Mouse (Mus musculus) liver, embryonic 15.5 days (tissue): ENCODE data around the gene Sprtn. TPM values are rescaled to one million over a fixed set of nuclear protein-coding genes. Genes with fewer than 3 reads are reported as not detected.

Experiments used
- ATAC-seq: fragments of 200-750 bp; cut with Nextera tagmentation; 2 replicates; pipeline ENCODE4 v1.8.0; 2017; ENCODE audit warnings: moderate number of reproducible peaks, mild to moderate bottlenecking, moderate library complexity; ENCODE audit not compliant: insufficient read depth
- H3K27ac ChIP-seq: fragments of 300-500 bp; sonication (generic); replicated peaks from 2 replicates; pipeline ENCODE4 v1.5.1; 2015; ENCODE audit warnings: mild to moderate bottlenecking, inconsistent platforms
- H3K27me3 ChIP-seq: fragments of 300-500 bp; sonication (generic); 2 replicates; pipeline ENCODE4 v1.6.1; 2015; ENCODE audit warnings: mild to moderate bottlenecking, inconsistent platforms
- H3K36me3 ChIP-seq: fragments of 300-500 bp; sonication (generic); replicated peaks from 2 replicates; pipeline ENCODE4 v1.6.1; 2015; ENCODE audit warnings: moderate library complexity, mild to moderate bottlenecking, inconsistent platforms
- H3K4me1 ChIP-seq: fragments of 300-500 bp; sonication (generic); replicated peaks from 2 replicates; pipeline ENCODE4 v1.6.1; 2015; ENCODE audit warnings: inconsistent platforms
- H3K4me2 ChIP-seq: fragments of 300-500 bp; sonication (generic); 2 replicates; pipeline ENCODE4 v1.6.1; 2015; ENCODE audit warnings: moderate library complexity, mild to moderate bottlenecking, inconsistent platforms
- H3K4me3 ChIP-seq: fragments of 300-500 bp; sonication (generic); replicated peaks from 2 replicates; pipeline ENCODE4 v1.5.1; 2015; ENCODE audit warnings: mild to moderate bottlenecking, inconsistent platforms
- H3K9ac ChIP-seq: fragments of 300-500 bp; sonication (generic); 2 replicates; pipeline ENCODE4 v1.6.1; 2015; ENCODE audit warnings: moderate library complexity, mild to moderate bottlenecking, inconsistent platforms
- H3K9me3 ChIP-seq: fragments of 300-500 bp; sonication (generic); replicated peaks from 2 replicates; pipeline ENCODE4 v1.6.1; 2016; ENCODE audit warnings: inconsistent platforms
- whole genome bisulfite sequencing: fragments of 180-500 bp; shearing (Covaris S2); methylation state at CpG from one replicate; pipeline ENCODE4 v1.1.7; 2015; ENCODE audit warnings: mixed read lengths; ENCODE audit not compliant: insufficient replicate concordance; 5-methylcytosine and 5-hydroxymethylcytosine counted together
- polyA plus RNA-seq: library from polyadenylated mRNA; unstranded; fragments of >200 nt; fragmentation: Nextera tagmentation; extraction: Ambion mirVana; gene quantifications from 2 replicates; pipeline ENCODE4 v1.2.1, GENCODE M21; 2015

Sprtn gene
- polyA plus RNA-seq, 1 experiment from 2014 or later: 6.1 TPM

DNA sequence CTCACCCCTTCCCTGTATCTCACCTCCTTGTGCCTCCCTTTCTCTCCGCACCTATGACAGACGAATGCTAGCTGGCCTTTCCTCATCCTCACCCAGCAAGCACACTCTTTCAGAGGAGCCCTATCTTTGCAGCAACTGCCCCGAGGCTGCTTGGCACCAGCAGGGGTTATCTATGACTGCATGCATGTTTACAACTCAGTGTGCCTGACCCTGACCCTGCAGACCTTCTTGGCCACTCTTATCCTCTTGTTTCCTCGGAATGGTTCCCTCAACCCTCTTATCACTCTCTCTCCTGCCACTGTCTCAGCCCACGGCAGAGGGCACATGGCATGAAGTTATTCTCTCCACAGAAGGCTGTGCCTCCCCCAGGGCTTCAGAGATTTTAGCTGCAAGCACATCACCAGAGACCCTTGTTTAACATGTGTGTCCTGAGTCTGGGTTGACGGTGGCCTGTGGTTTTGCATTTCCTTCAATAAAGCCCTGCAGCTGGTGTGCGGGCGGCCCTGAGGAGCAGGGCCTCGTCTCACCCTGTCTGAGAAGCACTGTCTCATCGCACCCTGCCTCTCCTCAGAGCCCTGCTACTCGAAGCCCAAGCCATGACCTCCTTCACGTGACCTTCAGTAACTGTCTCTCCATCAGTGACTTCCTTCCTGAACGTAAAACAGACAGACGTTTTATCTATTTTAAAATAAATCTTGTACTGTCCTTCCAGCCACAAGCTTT is 28.0 kb downstream of the Sprtn start:
- H3K4me1 ChIP-seq: peaks cover 58% of the 10 kb centered on the region

DNA sequence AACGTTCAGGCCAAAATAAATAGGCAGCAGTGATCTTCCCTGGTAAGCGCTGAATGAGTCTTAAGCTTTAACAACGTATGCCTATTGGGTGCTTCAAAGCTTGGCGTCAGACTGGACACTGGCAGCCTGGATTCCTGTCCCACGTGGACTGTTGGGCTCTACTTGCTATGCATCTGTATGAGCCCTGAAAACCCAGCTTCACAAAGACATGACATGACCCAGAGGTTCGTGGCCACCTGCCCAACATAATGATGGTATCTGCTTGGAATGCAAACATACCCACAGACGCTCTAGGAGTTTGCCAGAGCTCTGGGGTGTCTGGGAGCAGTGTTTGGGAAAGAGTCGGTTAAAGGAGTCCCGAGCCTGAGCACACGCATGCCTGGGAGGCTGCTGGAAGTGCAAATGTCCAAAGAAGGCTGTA is 28.7 kb downstream of the Sprtn start:
- H3K9ac ChIP-seq: no peak overlapping the region
- no peaks in the 10 kb centered on the region for H3K9me3 ChIP-seq
- no peak for ATAC-seq
- WGBS: 57% methylated on average over 10 of the region's 10 CpGs
- no peak overlapping the region for H3K27ac ChIP-seq
- peaks cover 54% of the 10 kb centered on the region for H3K4me1 ChIP-seq
- no peak overlapping the region for H3K4me2 ChIP-seq
- H3K36me3 ChIP-seq: no peaks in the 10 kb centered on the region
- H3K4me3 ChIP-seq: no peak overlapping the region
- H3K27me3 ChIP-seq: no peaks in the 10 kb centered on the region

More for the DNA sequence above, 28.0 kb downstream of the Sprtn start:
- WGBS: 17% methylated on average over 14 of the region's 14 CpGs
- H3K4me2 ChIP-seq: peak overlapping the region; percentile 15; the same call in 1 of the 2 replicates
- no peak overlapping the region for H3K9ac ChIP-seq
- no peaks in the 10 kb centered on the region for H3K9me3 ChIP-seq
- no peaks in the 10 kb centered on the region for H3K27me3 ChIP-seq
- H3K4me3 ChIP-seq: no peak overlapping the region
- H3K36me3 ChIP-seq: no peaks in the 10 kb centered on the region
- ATAC-seq: peak; percentile 56
- no peak overlapping the region for H3K27ac ChIP-seq

DNA sequence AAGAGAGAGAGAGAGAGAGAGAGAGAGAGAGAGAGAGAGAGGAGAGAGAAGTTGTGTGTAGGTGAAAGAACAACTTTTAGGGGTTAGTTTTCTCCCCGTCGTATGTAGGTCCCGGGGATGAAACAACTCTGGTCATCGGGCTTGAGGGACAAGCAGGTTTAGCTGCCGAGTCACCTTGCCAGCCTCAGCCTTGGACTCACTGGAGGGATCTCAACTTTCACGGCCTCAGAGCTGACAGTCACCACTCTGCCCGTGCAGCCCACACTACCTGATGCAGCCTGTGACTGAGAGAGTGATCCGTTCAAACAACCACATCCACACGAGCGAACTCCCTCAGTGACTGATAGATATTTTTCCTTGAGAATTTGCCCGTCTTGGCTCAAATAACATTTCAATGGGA is 31.3 kb downstream of the Sprtn start:
- 81% methylated on average over 11 of the region's 11 CpGs for WGBS

DNA sequence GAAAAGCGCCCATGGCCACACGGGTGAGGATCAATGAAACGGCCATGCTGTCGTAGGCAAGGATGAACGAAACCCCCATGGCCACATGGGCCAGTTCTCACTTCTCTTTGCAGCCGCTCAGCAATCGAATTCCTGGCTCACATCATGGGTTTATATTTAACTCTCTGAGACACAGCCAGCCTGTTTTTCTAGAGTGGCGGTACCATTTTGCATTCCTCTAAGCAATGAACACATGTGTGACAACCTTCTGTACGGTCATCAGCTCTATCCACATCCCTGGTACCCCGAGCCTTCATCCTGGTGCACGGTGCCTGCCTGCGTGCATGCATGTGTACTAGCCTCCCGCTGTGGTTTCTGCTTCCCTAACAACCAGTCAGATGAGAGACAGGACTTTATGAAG is 32.4 kb downstream of the Sprtn start:
- Histone ChIP-seq H3K4me3 (no peak overlapping the region), H3K4me2 (no peak overlapping the region), H3K9me3 (no peaks in the 10 kb centered on the region), H3K36me3 (no peaks in the 10 kb centered on the region), H3K27ac (no peak overlapping the region), H3K27me3 (no peaks in the 10 kb centered on the region), H3K9ac (no peak overlapping the region), H3K4me1 (peaks cover 28% of the 10 kb centered on the region)
- 73% methylated on average over 13 of the region's 13 CpGs for WGBS
- ATAC-seq: no peak

More for the DNA sequence above, 31.3 kb downstream of the Sprtn start:
- Histone ChIP-seq H3K36me3 (no peaks in the 10 kb centered on the region), H3K27me3 (no peaks in the 10 kb centered on the region), H3K9ac (no peak overlapping the region), H3K27ac (no peak overlapping the region), H3K4me2 (no peak overlapping the region), H3K9me3 (no peaks in the 10 kb centered on the region), H3K4me1 (peaks cover 31% of the 10 kb centered on the region), H3K4me3 (no peak overlapping the region)
- ATAC-seq: no peak

DNA sequence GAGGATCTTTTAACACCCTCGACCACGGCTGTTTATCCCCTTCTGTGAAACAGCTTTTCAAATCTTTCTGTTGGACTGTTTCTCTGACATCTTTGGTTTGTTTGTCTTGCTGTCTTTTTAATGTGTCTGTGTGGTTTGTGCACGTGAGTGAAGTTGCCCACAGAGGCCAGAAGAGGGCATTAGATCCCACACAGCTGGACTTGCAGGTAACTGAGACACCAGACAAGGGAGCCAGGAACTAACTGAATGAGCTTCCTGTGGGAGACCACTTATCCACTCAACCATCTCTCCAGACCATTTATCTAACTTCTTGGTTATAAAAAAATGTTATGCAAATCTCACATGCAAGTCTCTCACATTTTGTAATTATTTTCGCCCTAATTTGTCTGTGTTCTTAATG is 33.0 kb downstream of the Sprtn start:
- Histone ChIP-seq H3K9me3 (no peaks in the 10 kb centered on the region), H3K36me3 (no peaks in the 10 kb centered on the region), H3K27ac (no peak overlapping the region), H3K9ac (no peak overlapping the region), H3K4me3 (no peak overlapping the region), H3K4me1 (peaks cover 23% of the 10 kb centered on the region), H3K4me2 (no peak overlapping the region), H3K27me3 (no peaks in the 10 kb centered on the region)
- no peak for ATAC-seq
- WGBS: 75% methylated on average over 4 of the region's 4 CpGs

DNA sequence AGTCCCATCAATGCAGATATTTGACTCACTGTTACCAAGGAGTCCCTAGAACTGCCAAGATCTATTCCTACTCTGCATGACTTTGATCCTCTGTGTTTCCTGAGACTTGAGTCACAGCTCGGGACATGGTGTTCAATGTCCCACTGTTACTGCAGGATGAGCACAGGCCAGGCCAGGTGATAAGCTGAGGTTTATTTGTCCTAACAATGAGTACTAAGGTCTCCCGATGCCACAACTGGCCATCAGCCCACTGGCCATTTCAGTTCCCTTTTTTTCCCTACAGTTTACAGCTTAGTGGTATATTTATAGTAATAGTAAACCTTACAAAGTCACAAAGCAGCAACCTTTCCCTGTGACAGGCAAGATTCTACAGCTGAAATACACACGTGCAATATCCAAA is 34.7 kb downstream of the Sprtn start:
- Histone ChIP-seq H3K4me1 (peaks cover 11% of the 10 kb centered on the region), H3K4me2 (no peak overlapping the region), H3K27me3 (no peaks in the 10 kb centered on the region), H3K9me3 (no peaks in the 10 kb centered on the region), H3K9ac (no peak overlapping the region), H3K27ac (no peak overlapping the region), H3K36me3 (no peaks in the 10 kb centered on the region), H3K4me3 (no peak overlapping the region)
- 47% methylated on average over 3 of the region's 3 CpGs for WGBS
- ATAC-seq: no peak

DNA sequence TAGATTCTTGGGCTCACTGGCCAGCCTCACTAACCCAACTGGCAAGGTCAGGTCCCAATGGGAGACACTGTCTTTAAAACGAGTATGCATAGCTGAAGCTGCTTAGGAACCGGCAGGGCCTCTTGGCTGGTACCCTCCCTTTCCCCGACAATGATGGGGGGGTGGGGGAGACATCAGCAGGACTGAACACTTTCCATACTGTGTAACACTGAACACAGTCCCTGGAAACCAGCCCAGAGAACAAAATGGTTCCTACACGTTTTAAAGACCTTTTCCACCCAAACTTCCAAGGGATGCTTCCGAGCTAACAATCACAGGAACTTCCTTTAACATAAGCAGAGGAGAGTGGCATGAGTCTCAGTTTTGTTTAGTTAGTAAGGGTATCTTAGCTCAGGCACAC is 37.4 kb downstream of the Sprtn start:
- Histone ChIP-seq H3K36me3 (peaks cover 6% of the 10 kb centered on the region; the same call in 1 of the 2 replicates), H3K4me1 (peaks cover 5% of the 10 kb centered on the region), H3K9ac (no peak overlapping the region), H3K4me2 (no peak overlapping the region), H3K9me3 (no peaks in the 10 kb centered on the region), H3K27ac (no peak overlapping the region), H3K4me3 (no peak overlapping the region), H3K27me3 (no peaks in the 10 kb centered on the region)
- 60% methylated on average over 5 of the region's 5 CpGs for WGBS
- ATAC-seq: no peak

DNA sequence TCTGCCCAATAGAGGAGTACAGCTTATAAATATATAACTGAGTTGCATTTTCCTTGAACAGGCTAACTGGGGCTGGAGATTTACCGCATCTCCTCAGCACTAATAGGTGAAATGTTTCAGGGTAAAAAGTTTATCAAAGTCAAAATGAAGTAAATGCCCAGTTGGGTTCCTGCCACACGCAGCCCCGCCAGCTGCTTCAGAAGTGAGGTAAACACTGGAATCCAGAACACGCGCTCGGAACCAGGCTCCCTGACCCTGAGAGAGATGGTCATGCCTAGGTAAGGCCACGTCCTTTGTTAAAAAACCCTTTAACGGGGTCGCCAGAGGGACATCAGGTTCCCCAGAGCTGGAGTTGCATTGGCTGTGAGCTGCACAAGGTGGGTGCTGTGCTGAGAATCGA is 39.0 kb downstream of the Sprtn start:
- H3K4me1 ChIP-seq: no peaks in the 10 kb centered on the region
- no peak overlapping the region for H3K27ac ChIP-seq
- no peaks in the 10 kb centered on the region for H3K27me3 ChIP-seq
- peaks cover 14% of the 10 kb centered on the region; the same call in 1 of the 2 replicates for H3K36me3 ChIP-seq
- no peak overlapping the region for H3K4me3 ChIP-seq
- H3K4me2 ChIP-seq: no peak overlapping the region
- H3K9me3 ChIP-seq: no peaks in the 10 kb centered on the region
- ATAC-seq: no peak
- H3K9ac ChIP-seq: no peak overlapping the region
- 86% methylated on average over 10 of the region's 10 CpGs for WGBS

DNA sequence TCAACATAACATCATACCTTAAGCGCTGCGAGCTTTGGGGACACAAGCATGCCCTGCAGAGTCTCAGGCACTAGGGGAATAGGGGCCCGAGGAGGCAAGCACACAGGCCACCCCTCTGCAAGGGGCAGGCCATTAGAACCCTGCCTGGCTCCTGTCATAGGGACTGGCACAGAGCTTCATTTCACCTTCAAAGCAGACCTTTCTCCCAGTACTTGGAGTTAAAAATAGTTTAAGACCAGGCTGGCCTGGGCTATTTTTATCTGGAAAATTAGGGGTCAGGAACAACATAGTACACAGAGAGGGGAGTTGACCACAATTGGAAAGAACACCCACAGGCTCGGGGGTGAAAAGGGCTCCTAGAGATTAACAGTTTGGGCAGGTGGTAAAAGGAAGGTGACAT is 39.6 kb downstream of the Sprtn start:
- Histone ChIP-seq H3K4me1 (no peaks in the 10 kb centered on the region), H3K4me2 (no peak overlapping the region), H3K36me3 (peaks cover 16% of the 10 kb centered on the region; the same call in 1 of the 2 replicates), H3K9me3 (no peaks in the 10 kb centered on the region), H3K9ac (no peak overlapping the region), H3K27ac (no peak overlapping the region), H3K27me3 (no peaks in the 10 kb centered on the region), H3K4me3 (no peak overlapping the region)
- WGBS: 68% methylated on average over 4 of the region's 4 CpGs
- no peak for ATAC-seq

DNA sequence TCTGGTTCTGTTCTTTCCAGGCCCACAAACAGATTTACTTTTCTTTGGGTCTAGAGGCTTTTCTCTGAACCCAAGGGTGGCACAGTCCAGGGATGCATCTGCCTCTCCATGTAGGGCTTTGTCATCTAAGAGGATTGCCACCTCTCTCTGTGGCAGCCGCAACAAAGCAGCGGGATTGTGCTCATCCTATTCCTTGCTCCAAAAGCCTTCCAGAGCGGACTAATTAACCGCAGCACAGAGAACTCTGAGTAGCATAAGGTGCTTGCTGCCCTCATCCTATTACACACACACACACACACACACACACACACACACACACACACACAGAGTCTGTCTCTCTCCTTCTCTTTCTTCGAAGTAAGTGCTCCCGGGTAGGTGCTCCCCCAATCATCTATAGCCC is 46.1 kb downstream of the Sprtn start:
- Histone ChIP-seq H3K4me2 (no peak overlapping the region), H3K4me1 (peaks cover 33% of the 10 kb centered on the region), H3K27me3 (peaks cover 15% of the 10 kb centered on the region), H3K9me3 (no peaks in the 10 kb centered on the region), H3K4me3 (no peak overlapping the region), H3K27ac (no peak overlapping the region), H3K9ac (no peak overlapping the region), H3K36me3 (peaks cover 19% of the 10 kb centered on the region)
- ATAC-seq: no peak
- WGBS: 87% methylated on average over 6 of the region's 6 CpGs

DNA sequence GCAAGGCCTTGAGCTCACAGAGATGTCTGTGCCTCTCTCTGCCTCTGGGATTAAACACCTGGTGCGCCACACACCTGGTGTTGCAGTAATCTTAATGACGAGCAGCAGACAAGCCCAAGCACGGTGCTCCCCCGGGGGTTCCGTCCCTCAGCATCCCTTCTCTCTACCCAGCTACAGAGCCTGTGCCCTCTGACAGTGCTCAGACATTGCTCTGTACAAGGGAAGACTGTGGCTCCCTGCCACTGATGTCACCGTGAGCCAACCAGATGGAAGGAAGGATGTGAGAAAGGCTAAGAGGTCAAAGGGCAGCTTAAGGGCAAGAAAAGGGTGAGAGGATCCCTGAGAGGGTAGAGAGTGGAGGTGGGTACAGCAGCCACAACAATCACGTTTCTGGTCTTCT is 46.7 kb downstream of the Sprtn start:
- peaks cover 15% of the 10 kb centered on the region for H3K27me3 ChIP-seq
- peaks cover 33% of the 10 kb centered on the region for H3K4me1 ChIP-seq
- H3K4me3 ChIP-seq: no peak overlapping the region
- H3K4me2 ChIP-seq: no peak overlapping the region
- H3K9ac ChIP-seq: no peak overlapping the region
- no peak for ATAC-seq
- H3K36me3 ChIP-seq: peaks cover 13% of the 10 kb centered on the region
- WGBS: 75% methylated on average over 7 of the region's 7 CpGs
- H3K9me3 ChIP-seq: no peaks in the 10 kb centered on the region
- no peak overlapping the region for H3K27ac ChIP-seq
